Mouse (Mus musculus) intestine, postnatal 0 days (tissue): ENCODE results near the gene Cacna1h. TPM values are rescaled to one million over a fixed set of nuclear protein-coding genes. Genes with fewer than 3 reads are reported as not detected.

ENCODE experiments used
- ATAC-seq: fragments of 200-750 bp; cut with Nextera tagmentation; 2 replicates; pipeline ENCODE4 v1.8.0; 2017; ENCODE audit warnings: mild to moderate bottlenecking, moderate TSS enrichment, moderate library complexity
- H3K27ac ChIP-seq: fragments of 300-500 bp; sonication (generic); 2 replicates; pipeline ENCODE4 v1.5.1; 2014; ENCODE audit warnings: mild to moderate bottlenecking, low read depth, low read length, moderate library complexity
- H3K27me3 ChIP-seq: fragments of 300-500 bp; sonication (generic); replicated peaks from 2 replicates; pipeline ENCODE4 v1.6.1; 2014; ENCODE audit warnings: low read length, mixed read lengths; ENCODE audit not compliant: control insufficient read depth, insufficient read depth
- H3K36me3 ChIP-seq: fragments of 300-500 bp; sonication (generic); 2 replicates; pipeline ENCODE4 v1.6.1; 2014; ENCODE audit warnings: mild to moderate bottlenecking, moderate library complexity; ENCODE audit not compliant: control insufficient read depth, insufficient read depth
- H3K4me1 ChIP-seq: fragments of 300-500 bp; sonication (generic); replicated peaks from 2 replicates; pipeline ENCODE4 v1.6.1; 2014; ENCODE audit warnings: antibody characterized with exemption, low read length, mixed read lengths; ENCODE audit not compliant: control insufficient read depth, insufficient read depth
- H3K4me2 ChIP-seq: fragments of 300-500 bp; sonication (generic); replicated peaks from 2 replicates; pipeline ENCODE4 v1.6.1; 2014; ENCODE audit warnings: low read depth, mild to moderate bottlenecking, moderate library complexity
- H3K4me3 ChIP-seq: fragments of 300-500 bp; sonication (generic); 2 replicates; pipeline ENCODE4 v1.5.1; 2014; ENCODE audit warnings: low read depth, low read length
- H3K9ac ChIP-seq: fragments of 300-500 bp; sonication (generic); 2 replicates; pipeline ENCODE4 v1.6.1; 2014; ENCODE audit warnings: mild to moderate bottlenecking, low read depth, low read length
- H3K9me3 ChIP-seq: fragments of 300-500 bp; sonication (generic); 2 replicates; pipeline ENCODE4 v1.6.1; 2016; ENCODE audit warnings: mixed run types; ENCODE audit not compliant: control insufficient read depth
- CTCF ChIP-seq: sonication (generic); IDR thresholded peaks from 2 replicates; pipeline ENCODE4 v1.5.1; 2016; ENCODE audit warnings: low read depth, mild to moderate bottlenecking, control low read depth, antibody characterized with exemption, moderate library complexity
- whole genome bisulfite sequencing: fragments of 180-500 bp; shearing (Covaris S2); extraction: QIAGEN DNeasy Blood & Tissue Kit; methylation state at CpG from one replicate; pipeline ENCODE4 v1.1.7; 2014; 5-methylcytosine and 5-hydroxymethylcytosine counted together
- polyA plus RNA-seq: library from polyadenylated mRNA; unstranded; fragments of >200 nt; fragmentation: Nextera tagmentation; extraction: Ambion mirVana; gene quantifications from 2 replicates; pipeline ENCODE4 v1.2.1, GENCODE M21; 2015

Cacna1h gene
- polyA plus RNA-seq, 1 experiment from 2014 or later = 1.7 TPM

- Histone ChIP-seq H3K9me3 (no peaks in the 10 kb centered on the region), H3K36me3 (no peaks in the 10 kb centered on the region), H3K27ac (no peak overlapping the region), H3K27me3 (no peaks in the 10 kb centered on the region), H3K4me1 (peaks cover 4% of the 10 kb centered on the region; the same call in 1 of the 2 replicates), H3K4me2 (no peak overlapping the region), H3K9ac (no peak overlapping the region), H3K4me3 (no peak overlapping the region)
- ATAC-seq = no peak
- no peak for TF ChIP-seq CTCF
- WGBS = 22% methylated on average over 5 of the region's 6 CpGs
Observed at GRCm38 (mm10) chr17:25415421-25415913, 18.1 kb downstream of the Cacna1h start.

GRCm38 (mm10) chr17:25414917-25415316 lies 18.7 kb downstream of the Cacna1h start:
- H3K4me2 ChIP-seq = no peak overlapping the region
- no peaks in the 10 kb centered on the region for H3K36me3 ChIP-seq
- no peak overlapping the region for H3K27ac ChIP-seq
- H3K27me3 ChIP-seq = no peaks in the 10 kb centered on the region
- WGBS = 32% methylated on average over 3 of the region's 3 CpGs
- H3K4me3 ChIP-seq = no peak overlapping the region
- ATAC-seq = no peak
- peaks cover 4% of the 10 kb centered on the region; the same call in 1 of the 2 replicates for H3K4me1 ChIP-seq
- TF ChIP-seq CTCF = no peak
- H3K9me3 ChIP-seq = no peaks in the 10 kb centered on the region
- H3K9ac ChIP-seq = no peak overlapping the region

GRCm38 (mm10) chr17:25414209-25414608 lies 19.4 kb downstream of the Cacna1h start:
- no peak overlapping the region for H3K27ac ChIP-seq
- H3K9me3 ChIP-seq = no peaks in the 10 kb centered on the region
- no peak for TF ChIP-seq CTCF
- H3K36me3 ChIP-seq = no peaks in the 10 kb centered on the region
- H3K4me1 ChIP-seq = peaks cover 4% of the 10 kb centered on the region; the same call in 1 of the 2 replicates
- H3K4me3 ChIP-seq = no peak overlapping the region
- H3K4me2 ChIP-seq = no peak overlapping the region
- 58% methylated on average over 4 of the region's 4 CpGs for WGBS
- H3K27me3 ChIP-seq = no peaks in the 10 kb centered on the region
- no peak overlapping the region for H3K9ac ChIP-seq
- no peak for ATAC-seq

- TF ChIP-seq CTCF = no peak
- Histone ChIP-seq H3K27me3 (no peaks in the 10 kb centered on the region), H3K4me1 (peaks cover 4% of the 10 kb centered on the region; the same call in 1 of the 2 replicates), H3K27ac (no peak overlapping the region), H3K36me3 (no peaks in the 10 kb centered on the region), H3K9me3 (no peaks in the 10 kb centered on the region), H3K4me2 (no peak overlapping the region), H3K9ac (no peak overlapping the region), H3K4me3 (no peak overlapping the region)
- no peak for ATAC-seq
- WGBS = 56% methylated on average over 4 of the region's 4 CpGs
Observed at GRCm38 (mm10) chr17:25411251-25411650, 22.3 kb downstream of the Cacna1h start.

- H3K9ac ChIP-seq = no peak overlapping the region
- no peaks in the 10 kb centered on the region for H3K36me3 ChIP-seq
- no peak overlapping the region for H3K27ac ChIP-seq
- no peak overlapping the region for H3K4me3 ChIP-seq
- no peak for TF ChIP-seq CTCF
- H3K4me1 ChIP-seq = peaks cover 4% of the 10 kb centered on the region; the same call in 1 of the 2 replicates
- no peak overlapping the region for H3K4me2 ChIP-seq
- no peak for ATAC-seq
- no peaks in the 10 kb centered on the region for H3K9me3 ChIP-seq
- no peaks in the 10 kb centered on the region for H3K27me3 ChIP-seq
- WGBS = 44% methylated on average over 7 of the region's 7 CpGs
Observed at GRCm38 (mm10) chr17:25410786-25411185, 22.8 kb downstream of the Cacna1h start.

- Histone ChIP-seq H3K27me3 (no peaks in the 10 kb centered on the region), H3K27ac (no peak overlapping the region), H3K36me3 (no peaks in the 10 kb centered on the region), H3K9me3 (no peaks in the 10 kb centered on the region), H3K4me2 (no peak overlapping the region), H3K9ac (no peak overlapping the region), H3K4me1 (peaks cover 1% of the 10 kb centered on the region; the same call in 1 of the 2 replicates), H3K4me3 (no peak overlapping the region)
- TF ChIP-seq CTCF = no peak
- no peak for ATAC-seq
- 58% methylated on average over 6 of the region's 6 CpGs for WGBS
Observed at GRCm38 (mm10) chr17:25410180-25410579, 23.4 kb downstream of the Cacna1h start.

GRCm38 (mm10) chr17:25409621-25410020 lies 24.0 kb downstream of the Cacna1h start:
- TF ChIP-seq CTCF = no peak

More at GRCm38 (mm10) chr17:25409621-25410020, 24.0 kb downstream of the Cacna1h start:
- H3K4me1 ChIP-seq = 0 out of 2 replicates have a peak, but pooled peaks cover 2% of the 10 kb centered on the region
- H3K27ac ChIP-seq = no peak overlapping the region
- H3K27me3 ChIP-seq = no peaks in the 10 kb centered on the region
- H3K36me3 ChIP-seq = no peaks in the 10 kb centered on the region
- no peak overlapping the region for H3K4me3 ChIP-seq
- no peak overlapping the region for H3K9ac ChIP-seq
- ATAC-seq = no peak
- 79% methylated on average over 7 of the region's 7 CpGs for WGBS
- no peak overlapping the region for H3K4me2 ChIP-seq
- no peaks in the 10 kb centered on the region for H3K9me3 ChIP-seq
